Mouse (Mus musculus): ENCODE measurements around the gene Ydjc.

- no peak for TF ChIP-seq CTCF (IDR thresholded peaks at IDR 0.05 in 2 of 3, conservative IDR thresholded peaks at IDR 0.05 in 1 of 3; ENCODE audit: control insufficient read depth in 1 of 3, insufficient read depth in 1 of 3, low read depth in 2 of 3, low read length in 3 of 3, poor library complexity in 1 of 3, severe bottlenecking in 1 of 3)
- no peak for TF ChIP-seq POLR2A (IDR thresholded peaks at IDR 0.05; ENCODE audit: control insufficient read depth in 1 of 2, insufficient read depth in 1 of 2, low read depth in 1 of 2, low read length in 2 of 2, poor library complexity in 1 of 2)
- no peak for TF ChIP-seq TAL1 (IDR thresholded peaks at IDR 0.05; ENCODE audit: low read length)
- TF ChIP-seq POLR2AphosphoS2 (IDR thresholded peaks at IDR 0.05; ENCODE audit: low read length), result no peak
- TF ChIP-seq HCFC1 (IDR thresholded peaks at IDR 0.05; ENCODE audit: low read depth, low read length), result no peak
- TF ChIP-seq SIN3A (IDR thresholded peaks at IDR 0.05; ENCODE audit: low read length), result no peak
- no peak for TF ChIP-seq UBTF (IDR thresholded peaks at IDR 0.05; ENCODE audit: borderline replicate concordance, insufficient read depth, low read depth, low read length)
- TF ChIP-seq GATA1 (IDR thresholded peaks at IDR 0.05; ENCODE audit: low read depth, low read length), result peak; percentile 31; the same call in 1 of the 2 replicates
- no peak for TF ChIP-seq POLR2AphosphoS5 (IDR thresholded peaks at IDR 0.05; ENCODE audit: borderline replicate concordance, low read depth, low read length)
These were observed 35.3 kb downstream of the Ydjc start for GRCm38 (mm10) chr16:17179706-17180105.

Measured in MEL (cell line).